Mouse (Mus musculus): ENCODE data around the gene Fam227b. TPM values are rescaled to one million over a fixed set of nuclear protein-coding genes. Genes with fewer than 3 reads are reported as not detected.

Fam227b gene
- polyA plus RNA-seq, 1 experiment from 2014 or later, result not detected

DNA sequence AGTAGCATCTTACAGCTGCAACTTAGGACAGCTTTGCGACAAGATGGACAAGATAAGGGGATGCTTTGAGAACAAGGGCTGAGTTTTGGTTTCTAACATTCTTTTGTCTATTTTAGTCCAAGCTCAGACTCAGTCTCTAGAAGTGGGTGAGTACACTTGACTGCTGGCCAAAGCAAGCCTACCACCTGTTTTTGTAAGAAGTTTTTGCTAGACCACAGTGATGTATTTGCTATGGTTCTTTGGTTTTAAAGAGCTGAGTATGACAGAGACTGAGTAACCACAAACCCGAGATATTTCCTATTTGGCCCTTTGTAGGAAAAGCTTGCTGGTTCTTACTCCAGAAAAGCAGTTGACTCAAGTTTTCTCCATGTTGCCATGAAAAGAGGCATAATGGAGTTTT lies 203.6 kb downstream of the Fam227b start:
- 92% methylated on average over 2 of the region's 2 CpGs for WGBS
- no peaks in the 10 kb centered on the region for H3K27me3 ChIP-seq
- peaks cover 28% of the 10 kb centered on the region for H3K36me3 ChIP-seq
- ATAC-seq, result no peak
- no peak overlapping the region for H3K4me2 ChIP-seq (replicated peaks)
- H3K9ac ChIP-seq (replicated peaks), result no peak overlapping the region
- H3K9me3 ChIP-seq, result no peaks in the 10 kb centered on the region
- no peaks in the 10 kb centered on the region for H3K4me1 ChIP-seq (replicated peaks)
- H3K4me3 ChIP-seq (replicated peaks), result no peak overlapping the region
- no peak overlapping the region for H3K27ac ChIP-seq

DNA sequence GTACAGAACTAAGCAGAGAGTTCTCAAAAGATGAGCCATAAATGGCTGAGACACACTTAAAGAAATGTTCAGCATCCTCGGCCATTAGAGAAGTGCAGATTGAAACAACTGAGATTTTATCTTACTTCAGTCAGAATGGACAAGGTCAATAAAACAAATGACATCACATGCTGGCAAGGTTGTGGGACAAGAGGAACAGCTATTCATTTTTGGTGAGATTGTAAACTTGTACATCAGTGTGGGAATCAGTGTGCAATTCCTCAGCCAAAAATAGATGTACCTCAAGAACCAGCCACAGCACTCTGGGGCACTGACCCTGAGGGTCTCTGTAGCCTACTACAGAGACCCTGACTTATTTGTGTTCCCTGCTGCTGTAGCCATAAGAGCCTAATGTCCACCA lies 208.5 kb downstream of the Fam227b start:
- no peak for ATAC-seq
- H3K36me3 ChIP-seq, result peaks cover 13% of the 10 kb centered on the region
- H3K27ac ChIP-seq, result no peak overlapping the region
- H3K4me2 ChIP-seq (replicated peaks), result no peak overlapping the region
- H3K27me3 ChIP-seq, result no peaks in the 10 kb centered on the region
- H3K4me1 ChIP-seq (replicated peaks), result no peaks in the 10 kb centered on the region
- WGBS, result 84% methylated on average over 1 of the region's 1 CpGs
- H3K9me3 ChIP-seq, result no peaks in the 10 kb centered on the region
- no peak overlapping the region for H3K9ac ChIP-seq (replicated peaks)
- H3K4me3 ChIP-seq (replicated peaks), result no peak overlapping the region

GRCm38 (mm10) chr2:125941111-125941785 lies 210.6 kb downstream of the Fam227b start:
- H3K9ac ChIP-seq (replicated peaks), result no peak overlapping the region
- H3K27ac ChIP-seq, result no peak overlapping the region
- H3K9me3 ChIP-seq, result no peaks in the 10 kb centered on the region
- no peaks in the 10 kb centered on the region for H3K27me3 ChIP-seq
- no peaks in the 10 kb centered on the region for H3K4me1 ChIP-seq (replicated peaks)
- H3K36me3 ChIP-seq, result peaks cover 5% of the 10 kb centered on the region
- H3K4me2 ChIP-seq (replicated peaks), result no peak overlapping the region
- WGBS, result 76% methylated on average over 6 of the region's 6 CpGs
- no peak for ATAC-seq
- no peak overlapping the region for H3K4me3 ChIP-seq (replicated peaks)

DNA sequence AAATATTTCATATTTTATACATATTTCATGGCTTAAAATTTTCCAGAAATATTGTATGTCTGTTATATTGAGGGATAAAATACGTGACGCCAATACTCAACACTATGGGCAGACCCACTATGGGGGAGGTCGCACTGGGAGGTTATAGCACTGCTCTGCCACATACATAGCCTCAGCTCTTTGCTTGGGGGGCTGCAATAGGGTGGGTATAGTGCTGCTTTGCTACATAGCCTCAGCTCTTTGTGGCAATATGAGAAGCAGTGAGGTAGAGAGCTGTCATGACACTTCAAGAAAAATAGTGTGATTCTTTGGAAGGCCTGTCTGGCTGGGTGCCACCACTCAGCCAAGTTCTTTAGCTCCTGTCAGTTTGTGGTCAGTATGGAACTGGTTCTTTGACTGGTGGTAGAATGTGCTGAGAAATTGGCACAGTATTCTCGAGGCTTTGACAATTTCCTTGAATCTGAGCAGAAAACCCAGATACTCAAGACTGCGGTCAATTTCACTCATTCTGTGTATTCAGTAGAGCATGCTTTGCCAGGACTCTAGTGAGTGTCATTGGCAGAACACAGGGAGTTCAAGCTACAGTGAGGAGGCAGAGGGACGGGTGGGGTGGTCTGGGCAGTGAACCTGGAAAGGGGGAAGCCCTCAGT lies 212.7 kb downstream of the Fam227b start:
- H3K9ac ChIP-seq (replicated peaks), result no peak overlapping the region
- H3K27me3 ChIP-seq, result no peaks in the 10 kb centered on the region
- H3K4me3 ChIP-seq (replicated peaks), result no peak overlapping the region
- H3K4me2 ChIP-seq (replicated peaks), result no peak overlapping the region
- no peak overlapping the region for H3K27ac ChIP-seq
- 90% methylated on average over 6 of the region's 6 CpGs for WGBS
- peaks cover 5% of the 10 kb centered on the region for H3K36me3 ChIP-seq
- H3K9me3 ChIP-seq, result no peaks in the 10 kb centered on the region
- H3K4me1 ChIP-seq (replicated peaks), result no peaks in the 10 kb centered on the region
- no peak for ATAC-seq

- H3K27me3 ChIP-seq, result no peaks in the 10 kb centered on the region
- no peak overlapping the region for H3K4me2 ChIP-seq (replicated peaks)
- no peaks in the 10 kb centered on the region for H3K9me3 ChIP-seq
- ATAC-seq, result no peak
- H3K4me3 ChIP-seq (replicated peaks), result no peak overlapping the region
- H3K9ac ChIP-seq (replicated peaks), result no peak overlapping the region
- no peaks in the 10 kb centered on the region for H3K4me1 ChIP-seq (replicated peaks)
- WGBS, result 54% methylated on average over 5 of the region's 5 CpGs
- H3K36me3 ChIP-seq, result peaks cover 9% of the 10 kb centered on the region
- no peak overlapping the region for H3K27ac ChIP-seq
Measured at GRCm38 (mm10) chr2:125936396-125936795, 215.4 kb downstream of the Fam227b start.

- ATAC-seq, result no peak
- Histone ChIP-seq H3K4me2 (replicated peaks) (no peak overlapping the region), H3K9ac (replicated peaks) (no peak overlapping the region), H3K4me1 (replicated peaks) (no peaks in the 10 kb centered on the region), H3K36me3 (peaks cover 16% of the 10 kb centered on the region), H3K9me3 (no peaks in the 10 kb centered on the region), H3K27ac (no peak overlapping the region), H3K4me3 (replicated peaks) (no peak overlapping the region), H3K27me3 (no peaks in the 10 kb centered on the region)
- 79% methylated on average over 3 of the region's 3 CpGs for WGBS
Measured at GRCm38 (mm10) chr2:125933977-125934376, 217.8 kb downstream of the Fam227b start.

Other genes with a start within 250 kb of the Fam227b start
- gene Fgf7, start 117.3 kb downstream of the Fam227b start, polyA plus RNA-seq (2015; fragmentation: Nextera tagmentation; extraction: Ambion mirVana), result 0.27 and 0.70 TPM in 2 replicates
- 20.7 and 21.1 TPM in 2 replicates for gene Dtwd1, start 137 bp upstream of the Fam227b start, polyA plus RNA-seq (2015; fragmentation: Nextera tagmentation; extraction: Ambion mirVana)
- not detected in 2 replicates for gene Gm17555, start 63.1 kb upstream of the Fam227b start, polyA plus RNA-seq (2015; fragmentation: Nextera tagmentation; extraction: Ambion mirVana)

Data from midbrain, embryonic 13.5 days (tissue).